Mouse (Mus musculus): ENCODE results near the gene Gm17482.

DNA sequence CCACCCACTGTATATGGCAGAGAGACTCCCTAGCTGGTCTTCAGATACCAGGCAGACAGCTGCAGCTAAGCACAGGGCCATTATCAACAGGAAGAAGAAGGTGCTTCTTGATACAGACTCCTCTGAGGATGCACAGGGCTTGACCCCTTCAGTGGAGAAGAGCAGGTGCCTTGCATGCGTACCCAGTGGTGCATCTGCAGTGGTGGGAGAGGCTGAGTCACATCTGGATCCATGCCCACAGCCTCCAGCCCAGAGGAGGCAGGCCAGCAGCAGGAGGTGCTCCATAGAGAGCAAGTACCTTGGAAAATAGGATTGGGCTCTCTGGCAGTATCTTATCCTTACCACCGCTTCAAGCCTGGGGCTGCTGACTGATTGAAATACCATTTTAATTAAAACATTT, 66.7 kb downstream of the Gm17482 start:
- TF ChIP-seq CTCF (IDR thresholded peaks at IDR 0.05; ENCODE audit: extremely low read depth, insufficient read depth, low read length) (no peak), POLR2A (IDR thresholded peaks at IDR 0.05; ENCODE audit: extremely low read depth, insufficient read depth, low read length) (no peak)

Measured in cortical plate, adult 2 months (tissue).